Mouse (Mus musculus) cerebellum, adult 2 months (tissue): Measurements from ENCODE around the gene Rgs12.

Experiments used
- CTCF ChIP-seq: fragments of 200-500 bp; IDR thresholded peaks from 2 replicates; pipeline ENCODE4 v1.5.1; 2011; ENCODE audit warnings: low read depth, mild to moderate bottlenecking, control low read depth, low read length, moderate library complexity, borderline replicate concordance; ENCODE audit not compliant: insufficient read depth
- POLR2A ChIP-seq: fragments of 200-500 bp; IDR thresholded peaks from 2 replicates; pipeline ENCODE4 v1.6.1; 2011; ENCODE audit warnings: low read length, control low read depth, borderline replicate concordance; ENCODE audit not compliant: insufficient read depth

GRCm38 (mm10) chr5:35011156-35011923 is 62.1 kb downstream of the Rgs12 start:
- TF ChIP-seq POLR2A: no peak
- TF ChIP-seq CTCF: no peak
